Mouse (Mus musculus): ENCODE measurements around the gene Vangl2. TPM values are rescaled to one million over a fixed set of nuclear protein-coding genes. Genes with fewer than 3 reads are reported as not detected.

Gene Vangl2
- polyA plus RNA-seq, 1 experiment from 2014 or later: 14.4 TPM

DNA sequence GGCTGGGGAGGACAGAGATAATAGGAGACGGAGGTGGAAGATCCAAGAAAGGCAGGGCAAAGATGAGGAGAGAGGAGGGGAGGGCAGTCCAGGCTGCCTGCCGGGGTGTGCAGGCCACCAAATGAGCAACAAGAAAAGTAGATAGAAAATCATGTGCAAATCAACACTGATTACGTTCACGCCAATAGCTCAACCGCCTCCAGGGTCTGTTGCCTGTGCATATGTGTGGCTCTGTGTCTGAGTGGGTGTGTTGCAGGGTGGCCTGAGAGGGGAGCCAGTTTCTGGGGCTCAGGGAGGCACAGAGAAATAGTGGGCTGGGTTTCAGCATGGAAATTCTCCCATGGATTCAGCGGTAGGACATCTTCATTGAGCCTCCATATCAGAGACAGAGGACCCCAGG is 30.1 kb upstream of the Vangl2 start:
- Histone ChIP-seq H3K36me3 (no peaks in the 10 kb centered on the region), H3K9me3 (replicated peaks) (no peaks in the 10 kb centered on the region), H3K27me3 (replicated peaks) (peaks cover 61% of the 10 kb centered on the region), H3K27ac (ENCODE audit: poor library complexity, severe bottlenecking) (no peak overlapping the region), H3K4me2 (no peak overlapping the region), H3K4me1 (replicated peaks) (peaks cover 18% of the 10 kb centered on the region), H3K4me3 (no peak overlapping the region), H3K9ac (no peak overlapping the region)
- WGBS: 59% methylated on average over 6 of the region's 6 CpGs
- ATAC-seq (ENCODE audit: insufficient number of reproducible peaks, low FRiP score): no peak

DNA sequence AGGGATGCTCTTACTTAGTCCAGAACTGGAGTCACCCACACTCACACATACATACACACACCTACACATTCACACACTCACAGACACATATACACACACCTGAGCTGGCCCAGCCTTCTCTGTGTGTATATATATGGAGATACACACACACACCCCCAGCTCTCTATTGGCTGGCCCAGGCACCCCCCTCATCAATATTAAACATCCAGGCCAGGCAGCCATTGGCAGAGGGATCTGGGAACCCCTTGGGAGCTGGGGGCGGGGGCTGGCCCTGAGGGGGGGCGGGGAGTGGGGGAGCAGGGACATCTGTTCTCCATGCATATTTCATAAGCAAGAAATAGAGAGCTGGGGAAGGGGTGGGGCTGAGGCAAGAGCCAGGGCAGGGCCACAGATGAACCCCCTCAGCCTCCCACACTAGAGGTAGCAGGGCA is 29.3 kb upstream of the Vangl2 start, which contains the start of gene Nhlh1:
TSS of gene Nhlh1 (minus strand) at position 83 of the 431 bp plus-strand sequence.
- ATAC-seq (ENCODE audit: insufficient number of reproducible peaks, low FRiP score): no peak
- H3K4me1 ChIP-seq (replicated peaks): peaks cover 23% of the 10 kb centered on the region
- H3K4me3 ChIP-seq: no peak within 1 kb of the TSS
- no peaks in the 10 kb centered on the region for H3K36me3 ChIP-seq
- no peaks in the 10 kb centered on the region for H3K9me3 ChIP-seq (replicated peaks)
- 57% methylated on average over 2 of the region's 2 CpGs for WGBS
- H3K4me2 ChIP-seq: no peak within 1 kb of the TSS
- no peak within 1 kb of the TSS; the same call in 1 of the 2 replicates for H3K9ac ChIP-seq
- no peak within 1 kb of the TSS for H3K27ac ChIP-seq (ENCODE audit: poor library complexity, severe bottlenecking)
- peaks cover 69% of the 10 kb centered on the region for H3K27me3 ChIP-seq (replicated peaks)

DNA sequence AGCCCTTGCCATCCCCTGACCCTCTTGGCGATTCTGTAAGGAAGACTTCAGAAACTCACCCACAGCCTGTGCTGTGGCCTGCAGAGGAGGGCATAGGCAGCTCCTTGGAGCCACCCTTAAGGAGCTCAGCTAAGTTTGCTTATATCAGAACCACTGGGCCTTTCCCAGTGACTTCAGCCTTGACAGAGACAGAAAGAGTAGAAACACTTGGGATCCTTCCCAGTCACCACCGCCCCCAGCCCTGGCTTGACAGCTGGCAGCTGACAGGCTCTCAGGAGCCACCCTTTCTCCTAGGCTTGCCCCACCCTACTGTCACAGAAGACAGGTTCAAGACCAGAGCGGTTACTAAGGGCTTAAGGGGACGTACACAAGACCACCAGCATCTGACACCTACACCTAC is 28.0 kb upstream of the Vangl2 start:
- no peak for ATAC-seq (ENCODE audit: insufficient number of reproducible peaks, low FRiP score)
- no peak overlapping the region for H3K4me3 ChIP-seq
- 61% methylated on average over 4 of the region's 4 CpGs for WGBS
- no peaks in the 10 kb centered on the region for H3K9me3 ChIP-seq (replicated peaks)
- H3K4me1 ChIP-seq (replicated peaks): peaks cover 20% of the 10 kb centered on the region
- H3K36me3 ChIP-seq: no peaks in the 10 kb centered on the region
- no peak overlapping the region for H3K27ac ChIP-seq (ENCODE audit: poor library complexity, severe bottlenecking)
- H3K4me2 ChIP-seq: no peak overlapping the region
- H3K9ac ChIP-seq: no peak overlapping the region
- peaks cover 80% of the 10 kb centered on the region for H3K27me3 ChIP-seq (replicated peaks)

- Histone ChIP-seq H3K4me2 (peak overlapping the region; percentile 84), H3K9ac (peak overlapping the region; percentile 70), H3K27me3 (replicated peaks) (peaks cover 76% of the 10 kb centered on the region), H3K4me1 (replicated peaks) (peaks cover 20% of the 10 kb centered on the region), H3K9me3 (replicated peaks) (no peaks in the 10 kb centered on the region), H3K27ac (ENCODE audit: poor library complexity, severe bottlenecking) (no peak overlapping the region), H3K36me3 (no peaks in the 10 kb centered on the region), H3K4me3 (peak overlapping the region; percentile 49)
- WGBS: 2% methylated on average over 42 of the region's 42 CpGs
- peak; percentile 29; the same call in 1 of the 2 replicates for ATAC-seq (ENCODE audit: insufficient number of reproducible peaks, low FRiP score)
Observed at GRCm38 (mm10) chr1:172053541-172054440, 25.5 kb upstream of the Vangl2 start.

- Histone ChIP-seq H3K27me3 (replicated peaks) (peaks cover 66% of the 10 kb centered on the region), H3K4me2 (peak overlapping the region; percentile 84), H3K27ac (ENCODE audit: poor library complexity, severe bottlenecking) (no peak overlapping the region), H3K36me3 (no peaks in the 10 kb centered on the region), H3K4me1 (replicated peaks) (peaks cover 24% of the 10 kb centered on the region), H3K9ac (0 out of 2 replicates have a peak overlapping the region, but pooled peaks have one; percentile 70), H3K9me3 (replicated peaks) (no peaks in the 10 kb centered on the region), H3K4me3 (peak overlapping the region; percentile 49; the same call in 1 of the 2 replicates)
- ATAC-seq (ENCODE audit: insufficient number of reproducible peaks, low FRiP score): no peak
- WGBS: 8% methylated on average over 10 of the region's 10 CpGs
Observed at GRCm38 (mm10) chr1:172052766-172053279, 24.6 kb upstream of the Vangl2 start.

DNA sequence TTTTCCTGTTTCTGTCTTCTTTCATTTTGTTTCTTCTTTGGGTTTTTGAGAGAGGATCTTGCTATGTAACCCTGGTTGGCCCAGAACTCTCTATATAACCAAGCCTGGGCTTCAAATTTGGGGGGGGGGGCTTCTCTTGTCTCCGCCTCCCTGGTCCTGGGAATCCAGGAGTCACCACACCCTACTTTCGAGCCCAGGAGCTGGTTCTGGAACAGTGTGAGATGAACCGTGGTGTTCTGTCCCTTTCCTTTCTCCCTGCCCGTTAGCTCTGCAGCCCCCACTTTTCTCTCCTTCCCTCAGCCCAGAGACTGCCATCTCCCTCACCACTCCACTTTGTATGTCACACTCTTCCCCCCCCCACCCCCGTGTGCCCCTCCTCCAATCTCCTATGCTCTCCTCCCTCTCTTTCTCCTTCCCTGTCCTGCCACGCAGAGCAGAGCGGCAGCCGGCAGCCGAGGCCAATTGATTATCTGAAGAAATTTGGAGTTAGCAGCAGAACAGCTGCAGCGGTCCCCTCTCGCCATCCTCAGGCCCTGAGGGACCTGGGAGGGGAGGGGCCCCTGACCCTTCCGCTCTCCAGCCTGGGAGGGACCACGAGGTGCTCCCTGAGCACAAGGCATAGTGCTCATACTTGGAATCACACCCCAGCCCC is 21.0 kb upstream of the Vangl2 start:
- H3K4me1 ChIP-seq (replicated peaks): peaks cover 25% of the 10 kb centered on the region
- H3K36me3 ChIP-seq: no peaks in the 10 kb centered on the region
- H3K4me3 ChIP-seq: no peak overlapping the region
- peak overlapping the region; percentile 36 for H3K4me2 ChIP-seq
- H3K27me3 ChIP-seq (replicated peaks): peaks cover 42% of the 10 kb centered on the region
- ATAC-seq (ENCODE audit: insufficient number of reproducible peaks, low FRiP score): no peak
- 0 out of 2 replicates have a peak overlapping the region, but pooled peaks have one; percentile 22 for H3K9ac ChIP-seq
- no peaks in the 10 kb centered on the region for H3K9me3 ChIP-seq (replicated peaks)
- WGBS: 24% methylated on average over 13 of the region's 13 CpGs
- H3K27ac ChIP-seq (ENCODE audit: poor library complexity, severe bottlenecking): no peak overlapping the region

GRCm38 (mm10) chr1:172048241-172048734 is 20.0 kb upstream of the Vangl2 start:
- Histone ChIP-seq H3K9me3 (replicated peaks) (no peaks in the 10 kb centered on the region), H3K4me3 (peak overlapping the region; percentile 16), H3K9ac (peak overlapping the region; percentile 9; the same call in 1 of the 2 replicates), H3K27ac (ENCODE audit: poor library complexity, severe bottlenecking) (no peak overlapping the region), H3K4me2 (peak overlapping the region; percentile 44), H3K27me3 (replicated peaks) (peaks cover 32% of the 10 kb centered on the region), H3K36me3 (no peaks in the 10 kb centered on the region), H3K4me1 (replicated peaks) (peaks cover 18% of the 10 kb centered on the region)
- ATAC-seq (ENCODE audit: insufficient number of reproducible peaks, low FRiP score): peak; percentile 43; the same call in 1 of the 2 replicates
- 33% methylated on average over 6 of the region's 6 CpGs for WGBS

DNA sequence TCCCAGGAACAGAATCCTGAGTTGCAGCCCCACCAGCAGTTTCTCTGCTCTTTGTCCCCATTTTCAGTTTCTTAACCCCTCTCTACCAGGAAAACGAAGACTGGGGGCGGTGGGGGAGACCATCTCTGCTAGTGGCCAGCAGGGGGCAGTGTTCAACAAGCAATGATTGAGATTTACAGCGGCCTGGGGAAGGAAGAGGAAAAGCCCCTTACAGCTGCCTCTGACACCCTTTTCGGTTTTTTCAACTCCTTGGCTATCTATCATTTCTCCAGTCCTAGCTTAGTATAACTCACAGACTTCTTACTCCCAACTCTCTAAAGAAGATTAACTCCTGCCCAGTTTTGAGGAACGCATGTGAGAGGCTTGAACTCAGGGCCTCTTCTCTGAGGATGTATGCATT is 18.7 kb upstream of the Vangl2 start:
- no peak overlapping the region for H3K27ac ChIP-seq (ENCODE audit: poor library complexity, severe bottlenecking)
- H3K4me2 ChIP-seq: no peak overlapping the region
- no peak overlapping the region for H3K4me3 ChIP-seq
- no peak overlapping the region for H3K9ac ChIP-seq
- H3K36me3 ChIP-seq: no peaks in the 10 kb centered on the region
- H3K9me3 ChIP-seq (replicated peaks): no peaks in the 10 kb centered on the region
- peak; percentile 58; the same call in 1 of the 2 replicates for ATAC-seq (ENCODE audit: insufficient number of reproducible peaks, low FRiP score)
- peaks cover 12% of the 10 kb centered on the region; the same call in 1 of the 2 replicates for H3K4me1 ChIP-seq (replicated peaks)
- WGBS: 18% methylated on average over 5 of the region's 5 CpGs
- H3K27me3 ChIP-seq (replicated peaks): peaks cover 19% of the 10 kb centered on the region

DNA sequence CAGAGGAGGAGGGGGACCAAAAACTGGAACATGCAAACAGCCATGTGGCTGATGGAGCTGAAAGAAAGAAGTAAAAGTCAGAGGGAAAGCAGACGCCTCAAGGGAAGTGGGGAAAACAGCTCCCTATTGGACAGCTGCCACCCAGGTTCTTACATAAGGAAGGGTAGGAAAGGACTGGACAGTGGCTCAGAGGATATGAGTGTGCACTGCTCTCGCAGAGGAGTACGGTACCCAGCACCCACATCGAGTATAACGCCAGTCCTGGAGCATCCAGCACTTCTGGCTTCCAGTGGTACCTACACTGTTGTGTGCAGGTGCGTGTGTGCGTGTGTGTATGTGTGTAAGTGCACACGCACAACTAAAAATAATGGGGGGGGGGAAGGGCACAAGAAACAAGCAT is 18.2 kb upstream of the Vangl2 start:
- ATAC-seq (ENCODE audit: insufficient number of reproducible peaks, low FRiP score): no peak
- Histone ChIP-seq H3K4me3 (no peak overlapping the region), H3K27me3 (replicated peaks) (peaks cover 14% of the 10 kb centered on the region), H3K9ac (no peak overlapping the region), H3K4me2 (no peak overlapping the region), H3K27ac (ENCODE audit: poor library complexity, severe bottlenecking) (no peak overlapping the region), H3K36me3 (no peaks in the 10 kb centered on the region), H3K9me3 (replicated peaks) (no peaks in the 10 kb centered on the region), H3K4me1 (replicated peaks) (peaks cover 12% of the 10 kb centered on the region; the same call in 1 of the 2 replicates)
- WGBS: 64% methylated on average over 8 of the region's 8 CpGs

DNA sequence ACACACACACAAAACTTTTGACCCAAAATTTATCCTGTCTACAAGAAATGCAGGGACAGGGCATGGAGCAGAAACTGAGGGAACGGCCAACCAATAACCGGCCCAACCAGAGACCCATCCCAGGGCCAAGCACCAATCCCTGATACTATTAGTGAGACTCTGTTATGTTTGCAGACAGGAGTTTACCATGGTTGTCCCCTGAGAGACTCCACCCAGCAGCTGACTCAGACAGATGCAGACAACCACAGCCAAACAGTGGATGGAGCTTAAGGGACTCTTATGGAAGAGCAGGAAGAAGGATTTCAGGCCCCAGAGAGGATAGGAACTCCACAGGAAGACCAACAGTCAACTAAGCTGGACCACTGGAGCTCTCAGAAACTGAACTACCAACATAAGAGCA is 1.7 kb upstream of the Vangl2 start:
- Histone ChIP-seq H3K9ac (no peak overlapping the region), H3K4me2 (no peak overlapping the region), H3K4me1 (replicated peaks) (peaks cover 25% of the 10 kb centered on the region), H3K4me3 (no peak overlapping the region), H3K36me3 (no peaks in the 10 kb centered on the region), H3K27ac (ENCODE audit: poor library complexity, severe bottlenecking) (no peak overlapping the region), H3K9me3 (replicated peaks) (no peaks in the 10 kb centered on the region), H3K27me3 (replicated peaks) (no peaks in the 10 kb centered on the region)
- no peak for ATAC-seq (ENCODE audit: insufficient number of reproducible peaks, low FRiP score)
- 71% methylated on average over 2 of the region's 2 CpGs for WGBS

GRCm38 (mm10) chr1:172027809-172028102 is 488 bp downstream of the Vangl2 start:
- no peaks in the 10 kb centered on the region for H3K9me3 ChIP-seq (replicated peaks)
- H3K4me2 ChIP-seq: peak overlapping the region; percentile 89
- H3K9ac ChIP-seq: peak overlapping the region; percentile 96
- no peaks in the 10 kb centered on the region for H3K36me3 ChIP-seq
- no peaks in the 10 kb centered on the region for H3K27me3 ChIP-seq (replicated peaks)
- no peak; the same call in none of the 2 replicates for ATAC-seq (ENCODE audit: insufficient number of reproducible peaks, low FRiP score)
- H3K4me1 ChIP-seq (replicated peaks): peaks cover 35% of the 10 kb centered on the region
- WGBS: 21% methylated on average over 10 of the region's 10 CpGs
- H3K27ac ChIP-seq (ENCODE audit: poor library complexity, severe bottlenecking): no peak overlapping the region
- H3K4me3 ChIP-seq: peak overlapping the region; percentile 95
